Mouse (Mus musculus) cerebellum, postnatal 36 days (tissue): ENCODE results near the gene Krtap4-16.
"Not testable (repeated sequence)": the region's sequence is repeated elsewhere in the genome, so short reads cannot be mapped to it uniquely, and the experiment has no call there.

ENCODE experiments used
- DNase-seq, 2 experiments: peaks; one replicate each; pipeline ENCODE4 v3.0.0; 2021 to 2022; ENCODE audit warnings: mixed read lengths in 2 of 2

Gene Krtap4-16

DNA sequence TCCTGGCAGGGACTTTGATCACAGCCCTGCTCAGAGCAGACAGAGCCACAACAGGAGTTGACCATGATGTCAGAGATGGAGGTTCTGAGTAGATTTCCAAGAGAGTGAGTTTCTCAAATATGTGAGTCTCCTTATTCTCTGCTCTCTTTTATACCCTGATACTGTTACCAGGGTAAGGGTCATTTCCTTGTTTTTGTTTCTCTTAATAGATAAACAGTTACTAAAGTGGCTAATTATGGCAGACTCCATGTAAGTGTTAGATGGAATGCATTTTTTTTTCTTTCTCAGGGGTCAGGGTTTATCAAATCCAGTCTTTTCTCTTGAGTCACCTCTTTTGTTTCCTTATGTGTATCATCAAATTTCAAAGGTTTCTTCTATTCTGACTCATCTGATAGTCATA is at the start of gene Krtap4-16:
Krtap4-16 (minus strand) TSS at position 101 of the 400 bp plus-strand sequence.
- no peak for DNase-seq

- DNase-seq = not testable (repeated sequence)
Observed at GRCm38 (mm10) chr11:99878887-99879286, 27.5 kb upstream of the Krtap4-16 start, which contains the start of gene Gm11567. TSS of gene Gm11567 (plus strand) at chr11:99879187.

DNA sequence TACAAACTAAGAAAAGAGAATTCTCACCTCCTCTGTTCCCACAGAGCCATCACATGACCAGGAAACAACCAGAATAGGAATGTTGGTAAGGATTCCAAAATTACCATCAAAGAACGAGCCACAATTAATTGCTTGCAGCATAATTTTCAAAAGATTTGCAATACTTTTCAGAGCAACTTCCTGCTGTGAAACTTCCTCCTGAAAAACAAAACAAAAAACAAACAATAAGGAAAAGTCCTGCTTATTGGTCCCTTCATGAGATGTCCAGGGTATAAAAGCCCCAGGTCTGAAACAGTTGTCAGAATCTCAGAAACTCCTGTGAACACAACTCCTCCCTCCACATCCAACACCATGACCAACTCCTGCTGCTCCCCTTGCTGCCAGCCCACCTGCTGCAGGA is 21.7 kb upstream of the Krtap4-16 start, which contains the start of gene Krtap9-1:
Krtap9-1 (plus strand) TSS at position 301 of the 400 bp plus-strand sequence.
- DNase-seq = not testable (repeated sequence)

- not testable (repeated sequence) for DNase-seq
Observed at GRCm38 (mm10) chr11:99864176-99864575, 12.8 kb upstream of the Krtap4-16 start, which contains the start of gene Gm11559. TSS of gene Gm11559 (plus strand) at chr11:99864476.

GRCm38 (mm10) chr11:99858761-99859160 is 7.4 kb upstream of the Krtap4-16 start:
- no peak for DNase-seq

DNA sequence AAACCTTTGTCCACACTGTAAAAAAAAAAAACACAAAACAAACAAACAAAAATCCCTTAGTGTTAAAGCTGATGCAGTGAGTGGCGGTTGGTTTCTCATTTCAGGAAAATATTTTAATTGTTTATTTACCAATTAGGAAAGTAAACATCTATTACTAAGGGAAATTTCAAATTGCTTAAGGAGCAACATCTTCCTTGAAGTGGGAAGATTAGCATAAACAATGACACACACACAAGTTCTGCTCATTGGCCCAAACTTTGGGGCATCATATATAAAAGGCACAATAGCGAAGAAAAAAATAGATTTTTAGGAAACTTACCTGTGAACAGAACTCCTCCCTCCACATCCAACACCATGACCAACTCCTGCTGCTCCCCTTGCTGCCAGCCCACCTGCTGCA is 6.2 kb upstream of the Krtap4-16 start, which contains the start of gene Gm11568:
Gm11568 (plus strand) TSS at position 301 of the 400 bp plus-strand sequence.
- no peak for DNase-seq

- no peak for DNase-seq
Observed at GRCm38 (mm10) chr11:99854121-99854520, 2.7 kb upstream of the Krtap4-16 start.

DNA sequence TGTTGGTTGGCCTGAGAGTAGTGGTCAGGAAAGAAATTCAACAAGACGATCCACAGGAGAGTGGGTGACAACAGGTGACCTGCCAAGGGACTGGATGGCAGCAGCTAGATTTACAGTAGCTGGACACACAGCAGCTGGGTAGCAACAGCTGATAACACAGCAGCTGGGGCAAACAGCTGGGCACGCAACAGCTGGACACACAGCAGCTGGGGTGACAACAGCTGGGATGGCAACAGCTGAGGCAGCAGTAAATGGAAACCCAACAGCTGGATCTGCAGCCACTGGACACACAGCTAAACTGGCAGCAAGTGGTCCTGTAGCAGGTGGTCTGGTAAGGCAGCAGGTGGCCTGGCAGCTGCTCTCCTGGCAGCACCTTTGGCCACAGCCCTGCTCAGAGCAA is 4.7 kb downstream of the Krtap4-16 start:
- no peak for DNase-seq

- DNase-seq = no peak
Observed at GRCm38 (mm10) chr11:99842185-99842584, 9.2 kb downstream of the Krtap4-16 start.

DNA sequence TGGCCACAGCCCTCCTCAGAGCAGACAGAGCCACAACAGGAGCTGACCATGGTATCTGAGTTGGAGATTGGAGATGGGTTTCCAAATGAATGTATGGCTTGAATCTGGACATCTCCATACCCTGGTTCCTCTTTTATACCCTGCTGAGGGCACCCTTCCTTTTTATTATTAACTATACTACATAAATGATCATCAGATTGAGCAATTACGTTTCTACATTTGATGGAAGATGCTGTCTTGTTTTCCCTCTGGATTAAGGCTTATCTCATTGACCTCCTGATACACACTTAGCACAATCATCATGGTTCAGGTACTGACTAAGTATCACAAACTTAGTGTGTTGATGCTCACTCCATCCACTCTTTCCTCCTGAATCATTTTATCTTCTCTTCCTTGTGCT is 13.4 kb downstream of the Krtap4-16 start, which contains the start of gene 2300003K06Rik:
2300003K06Rik (minus strand) TSS at position 101 of the 400 bp plus-strand sequence.
- no peak for DNase-seq

DNA sequence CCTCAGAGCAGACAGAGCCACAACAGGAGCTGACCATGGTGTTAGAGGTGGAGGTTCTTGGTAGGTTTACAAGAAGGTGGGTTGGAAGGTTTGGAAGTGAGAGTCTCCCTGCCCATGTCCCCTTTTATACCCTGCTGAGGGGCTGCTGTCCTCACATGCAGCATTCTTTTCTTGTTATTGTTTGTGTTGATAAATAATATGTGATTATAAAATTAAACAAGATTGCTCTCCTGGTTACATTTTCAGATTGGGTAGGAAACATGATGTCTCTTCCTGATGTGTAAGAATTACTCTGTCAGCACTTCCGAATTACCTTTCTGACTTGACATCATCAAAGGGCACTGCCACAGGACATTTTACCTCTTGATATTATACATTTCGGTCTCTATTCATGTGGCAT is 35.8 kb downstream of the Krtap4-16 start, which contains the start of gene Gm11564:
Gm11564 (minus strand) TSS at position 101 of the 400 bp plus-strand sequence.
- DNase-seq = not testable (repeated sequence)

- not testable (repeated sequence) for DNase-seq
Observed at GRCm38 (mm10) chr11:99809792-99810191, 41.6 kb downstream of the Krtap4-16 start, which contains the start of gene Krtap4-13. TSS of gene Krtap4-13 (minus strand) at chr11:99809892.

GRCm38 (mm10) chr11:99804346-99804745 is 47.1 kb downstream of the Krtap4-16 start, which contains the start of gene Gm11554:
TSS of gene Gm11554 (minus strand) at chr11:99804446.
- DNase-seq = not testable (repeated sequence)
